Mouse (Mus musculus): ENCODE data around the gene Slc39a10.

- no peak for TF ChIP-seq ZC3H11A (IDR thresholded peaks at IDR 0.05; ENCODE audit: borderline replicate concordance, low read depth, low read length)
- TF ChIP-seq CHD2 (IDR thresholded peaks at IDR 0.05; ENCODE audit: low read depth, low read length) = no peak
- no peak for TF ChIP-seq MAFK (IDR thresholded peaks at IDR 0.05; ENCODE audit: insufficient read depth, low read depth, low read length)
- no peak for TF ChIP-seq HCFC1 (IDR thresholded peaks at IDR 0.05; ENCODE audit: borderline replicate concordance, insufficient read depth, low read length)
These were observed 41.1 kb downstream of the Slc39a10 start for GRCm38 (mm10) chr1:46851586-46851985.
